Mouse (Mus musculus) lung, postnatal 14 days (tissue): ENCODE data around the gene Fam163b.

Experiments used
- DNase-seq: peaks from one replicate; pipeline ENCODE4 v3.0.0; 2021

The Fam163b gene

DNA sequence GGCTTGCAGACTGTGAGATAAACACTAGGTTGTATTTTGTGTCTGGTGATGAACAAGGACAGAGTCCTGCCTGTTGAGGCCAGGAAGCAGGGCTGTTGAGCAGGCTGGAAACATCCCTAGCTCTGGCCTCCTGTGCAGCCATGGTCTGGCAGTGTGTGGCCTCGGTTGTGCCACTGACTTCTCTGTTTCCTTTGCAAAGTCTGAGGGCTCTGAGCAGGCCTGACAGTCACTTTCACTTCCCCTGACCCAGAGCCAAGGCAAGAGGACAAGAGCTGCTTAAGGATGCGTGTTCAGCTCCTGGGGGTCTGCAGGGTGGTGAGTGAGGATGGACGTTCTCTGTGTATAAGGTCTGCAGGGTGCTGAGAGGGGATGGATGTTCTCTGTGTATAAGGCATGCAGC is 13.3 kb downstream of the Fam163b start:
- DNase-seq: no peak

DNA sequence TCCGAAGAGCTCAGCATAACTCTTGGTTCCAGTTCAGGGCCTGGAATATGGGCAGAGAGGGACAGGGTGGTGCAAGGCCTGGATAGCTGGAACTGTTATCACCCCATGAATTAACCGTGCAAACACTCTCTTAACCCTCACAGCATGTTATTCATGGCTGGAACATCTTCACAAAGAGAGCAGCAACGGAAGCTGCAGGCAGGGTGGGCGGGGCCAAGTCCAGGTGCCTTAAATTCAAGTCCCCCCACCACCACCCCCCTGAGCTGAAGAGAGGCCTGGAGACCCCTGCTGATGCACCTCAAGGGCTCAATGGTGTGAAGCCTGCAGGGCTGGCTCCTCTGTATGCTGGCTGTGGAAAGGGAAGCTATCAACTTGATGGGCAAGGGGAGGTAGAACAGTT is 15.8 kb downstream of the Fam163b start:
- DNase-seq: no peak

DNA sequence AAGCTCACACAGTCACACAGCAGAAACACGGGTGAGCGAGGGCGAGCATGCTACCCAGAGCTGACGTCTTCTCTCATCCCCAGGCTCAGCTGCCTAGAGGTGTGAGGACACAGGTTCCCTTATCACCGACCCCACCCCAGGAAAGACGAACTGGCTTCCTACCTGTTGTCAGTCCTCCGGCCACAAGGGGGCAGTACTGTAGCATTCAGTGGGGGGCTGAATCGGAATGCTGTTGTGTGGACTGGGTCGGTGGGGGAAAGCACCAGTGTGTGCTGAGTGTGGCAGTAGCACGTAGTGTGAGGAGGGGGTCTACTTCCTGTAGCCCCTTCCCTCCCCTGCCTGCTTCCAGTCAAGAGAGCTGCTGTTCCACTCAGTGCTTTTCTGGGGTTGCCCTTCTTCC is 16.3 kb downstream of the Fam163b start:
- DNase-seq: peak; percentile 75

DNA sequence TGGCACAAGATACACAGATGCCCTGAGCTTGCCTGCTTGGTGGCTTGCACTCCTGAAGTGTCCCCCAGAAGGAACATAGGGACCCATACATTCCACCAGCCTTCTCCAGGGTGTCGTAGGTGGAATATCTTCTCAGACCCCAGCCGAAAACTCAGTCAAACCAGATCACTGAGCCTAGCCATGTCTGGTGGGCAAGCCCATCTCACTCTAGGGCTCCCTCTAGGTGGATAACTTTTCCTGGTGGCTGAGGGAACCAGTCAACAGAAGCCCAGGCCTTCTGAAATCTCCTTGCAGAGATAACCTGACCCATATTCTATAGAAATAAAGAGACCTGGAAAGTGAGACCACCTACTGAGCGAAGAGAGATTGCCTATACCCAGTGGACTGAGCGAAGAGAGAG is 19.2 kb downstream of the Fam163b start:
- DNase-seq: no peak

DNA sequence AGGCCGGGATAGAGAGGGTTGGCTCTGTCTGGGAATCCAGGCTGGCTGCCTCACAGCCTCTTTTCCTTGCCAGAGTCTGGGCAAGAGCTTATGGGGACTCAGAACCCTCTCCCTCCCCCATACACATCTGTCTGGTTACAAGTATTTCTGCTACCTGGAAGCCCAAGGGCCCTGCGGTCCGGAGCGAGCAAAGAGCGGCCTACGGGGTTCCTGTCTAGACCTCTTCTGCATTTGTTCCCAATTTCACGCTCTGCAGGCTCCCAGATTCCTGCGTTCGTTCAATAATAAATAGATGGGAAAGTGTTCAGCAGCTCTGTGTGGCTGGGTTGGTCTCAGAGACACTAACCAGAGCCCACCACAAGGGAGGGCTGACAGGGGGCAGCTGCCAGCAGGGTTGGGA is 19.7 kb downstream of the Fam163b start:
- no peak for DNase-seq

DNA sequence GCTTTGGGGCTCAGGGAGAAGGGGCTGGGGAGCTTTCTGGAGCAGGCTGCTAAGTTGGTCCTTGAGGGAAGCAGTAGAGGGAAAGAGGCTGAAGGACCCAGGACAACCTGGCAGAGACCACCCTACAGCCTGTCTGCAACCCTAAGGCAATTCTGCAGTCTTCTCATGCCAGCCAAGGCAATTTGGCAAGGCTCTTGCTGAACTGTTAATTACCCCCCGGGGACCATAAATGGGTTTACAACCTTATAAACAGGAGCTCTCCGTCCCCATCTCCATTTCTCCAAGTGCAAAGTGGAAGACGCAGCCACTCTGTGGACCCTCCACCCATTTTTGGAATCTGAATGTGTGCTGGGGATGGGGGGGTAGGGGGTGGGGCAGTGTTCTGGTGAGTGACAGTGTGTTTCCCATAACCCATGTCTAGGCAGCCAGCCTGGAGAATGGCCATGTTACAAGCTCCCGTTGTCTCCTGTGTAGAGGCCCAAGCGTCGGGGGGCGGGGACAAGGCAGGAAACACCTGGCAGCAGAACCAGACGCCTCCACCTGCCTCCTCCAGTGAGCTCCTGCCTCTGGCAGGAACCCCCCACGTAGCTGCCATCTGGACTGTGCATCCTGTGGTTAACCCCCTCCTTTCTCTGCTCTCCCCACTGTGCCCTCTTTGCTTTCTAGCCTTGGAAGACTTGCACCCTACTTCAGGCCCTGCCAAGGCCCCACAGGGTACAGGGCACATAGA is 20.5 kb downstream of the Fam163b start:
- DNase-seq: peak; percentile 31

DNA sequence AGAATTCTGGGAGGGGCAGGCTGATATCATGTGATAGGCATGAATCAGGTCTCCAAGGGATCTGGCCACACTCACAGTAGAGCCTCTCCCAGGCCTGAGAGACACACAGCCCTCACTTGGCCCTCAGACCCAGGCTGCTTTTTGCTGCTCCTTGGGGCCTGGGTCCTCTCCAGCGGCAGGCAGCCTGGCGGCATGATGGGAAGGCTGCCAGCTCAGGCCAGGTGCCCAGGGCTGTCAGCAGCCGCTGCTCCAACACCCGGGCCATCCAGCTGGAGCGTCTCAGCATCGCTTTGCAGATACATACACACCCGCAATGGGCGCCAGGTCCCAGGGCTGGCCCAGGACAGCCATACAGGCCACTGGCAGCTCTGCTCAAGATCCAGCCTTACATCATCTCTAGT is 22.1 kb downstream of the Fam163b start:
- DNase-seq: peak; percentile 83

DNA sequence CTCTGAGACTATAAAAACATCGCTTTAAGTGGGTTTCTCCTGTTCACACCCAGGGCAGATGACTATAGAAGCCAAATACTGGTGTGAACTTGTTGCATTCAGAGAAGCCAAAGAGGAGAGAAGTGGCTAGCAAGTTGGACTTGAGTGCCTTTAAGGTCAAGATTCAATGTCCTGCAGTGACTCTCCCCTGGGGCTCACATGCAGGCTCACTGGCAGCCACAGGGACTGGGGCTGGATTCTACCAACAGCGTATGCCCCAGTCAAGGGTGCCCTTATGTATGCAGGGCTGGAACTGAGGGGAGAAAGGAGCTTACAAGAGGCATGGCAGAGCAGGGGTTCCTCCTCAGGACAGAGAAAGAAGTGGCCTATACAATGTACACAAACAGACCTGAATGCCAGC is 22.5 kb downstream of the Fam163b start:
- DNase-seq: no peak

DNA sequence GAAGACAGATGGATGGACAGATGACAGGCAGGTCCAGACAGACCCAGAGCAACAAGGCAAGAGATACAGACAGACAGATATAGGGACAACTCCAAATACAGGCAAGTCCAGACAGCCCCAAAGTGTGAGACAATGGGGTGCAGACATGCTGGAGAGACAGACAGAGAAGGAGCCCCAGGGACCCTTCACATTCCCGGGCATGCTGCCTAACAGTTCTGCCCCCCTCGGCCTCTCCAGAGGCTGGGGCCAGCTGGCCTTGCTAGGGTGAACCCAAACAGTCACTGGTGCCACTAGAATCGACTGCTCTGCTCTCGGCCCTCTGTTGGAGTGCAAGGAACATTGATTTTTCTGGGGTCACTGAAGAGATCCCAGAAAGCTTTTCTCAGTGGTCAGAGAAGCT is 23.8 kb downstream of the Fam163b start:
- DNase-seq: peak; percentile 45

DNA sequence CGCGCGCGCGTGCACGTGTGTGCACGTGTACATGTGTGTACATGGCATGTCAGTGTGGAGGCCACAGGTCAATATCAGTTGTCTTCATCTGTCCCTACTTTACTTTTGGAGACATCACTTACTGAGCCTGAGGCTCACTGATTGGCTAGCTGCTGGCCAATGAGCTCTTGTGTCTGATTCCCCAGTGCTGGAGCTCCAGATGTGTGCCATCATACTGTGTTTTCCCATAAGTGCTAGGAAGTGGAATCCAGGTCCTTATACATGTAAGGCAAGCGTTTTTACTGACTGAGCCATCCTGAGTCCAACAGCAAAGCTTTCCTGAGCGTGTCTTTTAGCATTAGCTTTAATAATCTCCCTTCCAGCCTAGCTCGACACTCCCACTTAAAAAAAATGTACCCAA is 28.1 kb downstream of the Fam163b start:
- no peak for DNase-seq

DNA sequence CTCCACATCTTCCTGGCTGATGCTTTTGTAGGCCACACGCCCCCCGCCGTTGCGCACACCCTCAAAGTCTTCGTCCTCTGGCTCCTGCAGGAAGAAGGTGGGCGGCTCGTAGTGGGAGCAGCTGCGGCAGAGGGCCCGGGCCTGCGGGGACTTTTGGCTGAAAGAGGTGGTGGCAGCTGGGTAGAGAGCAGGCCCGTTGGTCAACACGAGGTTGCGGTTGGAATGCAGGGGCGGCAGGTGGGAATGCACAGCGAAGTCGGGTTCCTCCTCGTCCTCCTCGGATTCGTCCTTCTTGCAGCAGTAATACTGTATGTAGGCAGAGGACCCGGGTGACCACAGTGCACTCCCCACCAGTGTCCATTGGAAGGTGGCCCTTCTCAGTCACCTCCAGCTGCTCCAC is 29.7 kb downstream of the Fam163b start:
- DNase-seq: no peak

DNA sequence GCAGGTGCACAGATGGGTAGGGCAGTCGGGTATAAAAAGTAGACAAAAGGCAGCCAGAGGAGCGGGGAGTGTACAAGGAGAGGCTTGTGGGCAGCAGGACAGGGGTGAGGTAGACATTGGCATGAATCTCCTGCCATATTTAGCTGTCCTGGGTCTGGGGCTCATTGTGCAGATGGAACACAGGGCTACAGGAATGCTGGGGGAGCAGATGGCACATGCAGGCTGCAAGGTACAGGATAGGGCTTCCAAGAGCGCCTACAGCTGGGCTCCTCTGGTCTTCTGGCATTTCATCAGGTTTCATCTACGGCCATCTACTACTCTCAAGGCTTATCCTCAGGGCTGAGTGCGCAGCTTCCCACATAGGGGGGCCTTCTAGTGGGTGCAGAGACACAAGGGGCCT is 33.2 kb downstream of the Fam163b start:
- DNase-seq: no peak

DNA sequence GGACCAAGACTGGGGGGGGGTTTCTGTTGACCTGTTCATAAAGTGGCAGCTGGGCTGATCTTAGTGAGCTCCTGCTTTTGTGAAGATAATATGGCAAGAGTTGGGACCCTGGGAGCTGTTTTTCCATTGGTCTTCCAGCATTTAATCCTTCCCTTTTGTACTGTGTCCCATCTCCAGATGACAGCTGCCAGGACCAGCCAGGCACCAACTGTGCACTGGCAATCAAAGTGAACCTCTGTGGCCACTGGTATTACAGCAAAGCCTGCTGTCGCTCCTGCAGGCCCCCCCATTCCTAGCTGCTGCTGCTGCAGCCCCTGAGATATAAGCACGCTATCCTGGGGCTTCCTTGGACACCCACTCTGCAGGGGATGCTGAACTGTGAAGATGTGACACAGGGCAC is 34.1 kb downstream of the Fam163b start:
- DNase-seq: no peak

DNA sequence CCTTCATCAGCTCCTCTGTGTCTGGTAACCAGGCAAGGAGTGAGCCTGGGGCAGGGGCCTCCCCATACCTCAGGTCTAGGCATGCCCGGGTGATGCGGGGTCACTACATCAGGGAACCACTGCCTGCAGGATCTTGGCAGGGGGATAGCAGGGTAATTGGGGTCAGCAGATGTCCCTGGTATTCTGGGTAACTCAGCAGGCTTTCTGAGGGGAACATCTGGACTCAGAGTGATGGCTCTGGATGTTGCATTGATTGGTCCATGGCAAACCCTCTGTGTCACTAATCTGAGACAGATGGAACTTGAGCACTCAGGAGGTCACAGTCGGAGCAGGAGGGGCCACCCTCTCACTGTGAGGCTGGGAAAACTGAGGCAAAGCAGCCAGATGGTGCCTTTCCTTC is 35.5 kb downstream of the Fam163b start:
- no peak for DNase-seq

DNA sequence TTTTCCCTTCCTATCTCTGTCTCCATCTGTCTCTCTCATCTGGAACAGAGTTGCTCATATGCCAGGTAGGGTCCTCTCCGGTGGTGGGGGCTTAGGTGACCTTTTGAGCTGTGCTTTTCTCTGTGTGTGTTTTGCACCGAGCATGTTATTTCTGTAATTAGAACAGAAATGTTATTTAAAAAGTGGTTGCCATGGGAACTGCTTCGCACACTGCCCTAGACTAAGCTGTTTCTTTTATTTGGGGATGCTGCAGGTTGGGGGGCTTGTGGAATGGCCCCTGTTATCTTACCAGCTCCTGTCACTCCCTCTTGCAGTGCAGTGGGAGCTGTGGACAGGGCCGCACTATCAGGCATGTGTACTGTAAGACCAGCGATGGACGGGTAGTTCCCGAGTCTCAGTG is 38.7 kb downstream of the Fam163b start:
- DNase-seq: no peak

DNA sequence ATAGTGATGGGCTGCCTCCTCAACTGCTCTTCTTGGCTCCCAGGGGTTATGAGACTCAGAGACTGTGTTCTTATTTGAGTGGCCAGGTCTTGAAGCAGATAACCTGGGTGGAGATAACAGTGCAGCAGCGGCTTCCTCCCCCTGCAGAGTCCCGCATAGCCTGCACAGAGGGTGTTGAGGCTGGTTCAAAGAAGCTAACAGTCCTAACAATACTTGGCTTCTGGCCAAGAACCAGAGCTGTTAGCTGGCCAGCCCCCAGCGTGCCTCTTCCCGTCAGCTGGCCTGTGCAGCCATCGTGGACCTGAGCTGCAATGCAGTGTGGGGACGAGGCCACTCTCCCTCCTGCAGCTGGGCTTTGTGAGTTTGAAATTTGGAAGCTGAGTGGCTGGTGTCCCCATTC is 44.5 kb downstream of the Fam163b start:
- peak; percentile 71 for DNase-seq

DNA sequence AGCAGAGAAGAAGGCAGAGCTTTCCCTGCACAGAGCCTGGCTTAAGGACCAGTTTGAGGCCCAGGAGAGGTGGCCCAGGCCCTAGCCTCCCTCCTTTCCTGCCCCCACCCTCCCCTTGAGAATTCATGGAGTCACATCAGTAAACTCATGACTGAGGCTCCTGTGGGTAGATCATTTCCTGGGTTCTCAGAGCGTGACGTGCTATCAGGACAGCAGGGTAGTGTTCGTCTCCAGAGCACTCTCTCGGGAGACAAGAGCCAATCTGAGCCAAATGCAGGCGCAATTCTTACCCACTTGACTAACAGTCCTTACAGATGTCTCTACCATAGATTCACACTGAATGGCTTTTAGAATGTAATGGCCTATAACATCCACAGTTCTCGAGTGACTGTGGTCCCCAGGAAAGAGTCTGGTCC is 45.0 kb downstream of the Fam163b start:
- no peak for DNase-seq

DNA sequence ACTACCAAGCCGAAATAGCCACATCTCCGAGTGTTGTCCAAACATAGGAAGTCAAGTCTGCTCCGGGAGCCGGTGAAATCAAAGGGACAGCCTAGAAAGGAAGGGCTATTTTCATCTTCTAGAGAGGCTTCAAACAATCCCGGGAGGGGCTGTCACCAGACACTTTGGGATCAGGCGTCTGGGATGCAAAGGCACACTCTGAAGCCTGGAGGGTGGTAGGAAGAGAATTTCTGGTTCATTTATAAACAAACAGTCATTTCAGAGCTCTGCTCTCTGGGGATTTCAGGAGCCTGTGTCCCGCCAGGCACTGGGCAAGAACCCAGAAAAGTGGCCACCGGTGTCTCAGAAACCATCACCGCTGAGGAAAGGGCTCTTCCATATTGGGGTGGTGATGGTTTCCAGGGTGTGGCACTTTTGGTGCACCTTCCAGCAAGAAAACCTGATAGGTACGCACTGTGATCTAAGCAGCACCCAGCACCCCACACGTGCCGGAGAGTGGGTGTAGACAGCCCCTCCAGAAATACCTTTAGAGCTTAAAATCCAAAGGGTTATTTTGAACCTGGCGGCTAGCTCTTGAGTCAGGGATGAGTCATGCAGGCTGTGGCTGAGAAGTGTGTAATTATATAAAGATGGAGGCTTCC is 45.8 kb downstream of the Fam163b start:
- DNase-seq: peak; percentile 59

DNA sequence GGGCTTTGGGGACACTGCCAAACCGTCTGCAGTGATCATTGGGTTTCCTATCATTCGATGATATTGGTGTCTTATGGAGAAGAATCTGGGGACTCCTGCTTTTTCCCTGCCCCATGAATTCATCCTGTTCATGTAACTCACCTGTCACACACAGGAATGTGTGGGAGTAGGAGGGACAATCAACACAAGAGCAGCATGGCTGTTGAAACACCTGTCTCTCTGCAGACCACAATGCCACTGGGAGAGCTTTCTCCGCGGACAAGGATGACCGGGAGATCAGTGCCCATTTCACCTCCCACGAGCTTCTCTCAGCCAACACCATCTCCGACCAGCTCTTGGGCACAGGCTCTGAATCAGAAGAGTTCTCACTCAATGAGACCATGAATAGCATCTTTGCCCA is 47.1 kb downstream of the Fam163b start:
- no peak for DNase-seq

DNA sequence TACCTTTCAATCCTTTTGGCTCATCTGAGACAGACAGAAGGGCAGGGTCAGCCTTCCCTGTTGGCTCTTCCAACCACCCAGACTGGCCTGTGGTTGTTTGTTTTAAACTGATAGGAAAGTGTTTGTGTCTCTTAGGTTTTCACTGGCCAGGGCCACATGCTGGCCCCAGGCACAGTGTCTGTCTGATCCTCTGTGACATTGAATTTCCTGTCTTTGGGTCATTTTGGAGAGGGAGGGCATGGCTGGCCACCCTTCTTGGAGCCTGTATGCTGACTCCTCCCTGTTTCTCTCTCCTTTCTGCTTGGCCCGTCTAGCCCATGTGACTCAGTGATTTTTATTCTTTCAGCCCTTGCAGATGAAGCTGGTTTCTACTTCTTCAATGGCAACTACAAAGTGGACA is 53.1 kb downstream of the Fam163b start:
- peak; percentile 35 for DNase-seq

DNA sequence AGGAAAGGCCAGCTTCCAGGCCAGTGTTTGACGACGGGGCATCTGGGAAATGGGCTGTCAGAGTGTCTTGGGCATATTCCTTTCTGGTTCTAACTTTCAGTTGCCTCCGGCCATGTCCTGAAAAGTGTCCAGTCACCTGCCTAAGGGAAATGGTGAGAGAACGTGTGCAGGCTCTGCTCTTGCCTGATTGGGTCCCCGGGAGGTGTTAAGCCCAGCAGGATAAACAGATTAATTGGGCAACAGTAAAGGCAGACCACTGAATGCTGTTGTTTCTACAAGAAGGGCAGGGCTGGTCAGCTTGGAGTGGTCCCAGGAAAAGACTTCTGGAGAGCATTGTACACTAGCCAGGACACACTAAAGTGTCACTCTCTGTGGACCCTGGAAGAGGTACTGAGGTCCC is 53.6 kb downstream of the Fam163b start:
- DNase-seq: peak; percentile 32

DNA sequence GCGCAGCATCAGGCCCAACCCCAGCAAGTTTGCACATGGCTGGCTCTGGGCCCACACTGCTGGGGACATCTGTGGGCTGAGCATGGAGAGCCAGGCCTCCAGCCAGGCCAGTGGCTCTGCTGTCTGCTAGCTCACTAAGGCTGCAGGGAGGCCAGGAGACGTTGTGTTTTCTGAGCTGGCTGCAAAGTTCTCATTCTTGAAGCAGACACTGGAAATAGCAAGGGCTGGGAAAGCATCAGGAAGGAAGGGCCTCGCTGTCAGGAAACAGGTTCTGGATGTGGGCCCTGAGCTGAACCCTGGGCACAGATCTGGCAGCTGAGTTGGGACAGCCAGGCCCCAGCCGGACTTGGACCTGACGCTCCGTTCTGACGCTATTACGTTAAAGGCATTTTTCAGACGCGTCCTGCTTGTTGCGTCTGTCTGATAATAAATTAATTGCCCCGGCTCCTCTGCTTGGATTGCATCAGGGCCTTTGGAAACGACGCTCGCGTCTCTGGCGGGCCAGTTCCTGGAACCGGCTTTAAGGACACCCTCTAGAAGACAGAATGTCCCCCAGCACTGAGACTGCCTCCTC is 54.1 kb downstream of the Fam163b start:
- DNase-seq: peak; percentile 85

DNA sequence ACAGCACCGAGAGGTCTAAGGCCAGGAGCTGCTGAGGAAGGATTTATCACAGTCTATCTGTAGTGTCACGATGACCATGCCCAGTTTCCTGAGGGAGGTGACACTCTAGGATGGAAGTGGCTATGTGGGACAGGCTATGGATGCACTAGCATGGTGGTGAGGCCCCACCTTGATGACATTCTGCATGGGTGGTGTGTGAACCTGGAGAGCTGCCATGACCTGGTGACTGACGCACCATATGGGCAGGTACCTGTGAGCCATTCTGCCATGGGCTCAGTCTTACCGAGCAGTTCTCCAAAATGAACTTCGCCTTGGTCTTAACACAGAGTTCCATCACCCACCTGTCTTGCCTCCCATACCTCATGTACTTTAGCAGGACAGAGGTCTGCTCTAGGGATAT is 54.7 kb downstream of the Fam163b start:
- DNase-seq: no peak

DNA sequence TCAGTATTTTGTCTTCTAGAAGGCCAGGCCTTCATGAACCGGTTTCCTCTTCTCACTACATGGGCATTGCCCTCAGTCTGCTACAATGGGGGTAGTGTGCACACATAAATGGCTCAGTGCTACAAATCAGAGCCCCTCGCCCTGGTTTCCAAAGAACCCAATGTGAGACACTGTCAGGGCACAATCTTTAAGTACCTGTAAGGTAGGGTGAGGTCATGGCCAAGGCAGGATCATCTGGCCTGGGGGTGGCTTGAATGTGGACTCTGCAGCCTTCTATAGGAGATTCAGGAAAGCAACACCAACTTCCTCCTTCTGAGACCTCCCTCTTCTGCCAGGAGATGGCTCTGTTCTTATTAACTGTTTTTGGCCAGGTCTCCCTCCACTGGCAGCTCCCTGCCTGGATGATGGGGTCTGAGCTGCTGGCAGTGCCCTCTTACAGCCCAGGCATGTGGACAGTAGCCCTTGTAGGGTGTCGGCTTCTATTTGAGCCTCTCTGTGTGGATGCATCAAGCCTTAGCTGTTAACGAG is 55.7 kb downstream of the Fam163b start:
- DNase-seq: no peak
